Mouse (Mus musculus): Measurements from ENCODE around the gene Ggt1. TPM values are rescaled to one million over a fixed set of nuclear protein-coding genes. Genes with fewer than 3 reads are reported as not detected.
A peak's percentile ranks its signal among the peaks of the same experiment; 100 is the strongest.

Ggt1 gene
- polyA plus RNA-seq (2014; fragmentation: Nextera tagmentation; extraction: Ambion mirVana): 2.0 and 3.1 TPM in 2 replicates

GRCm38 (mm10) chr10:75561071-75561654 is at the start of gene Ggt1:
TSS of gene Ggt1 (plus strand) at chr10:75561604.
- peaks cover 24% of the 10 kb centered on the region for H3K27me3 ChIP-seq (ENCODE audit: control insufficient read depth, insufficient read depth, low read length)
- H3K9me3 ChIP-seq (ENCODE audit: control insufficient read depth, low read length): no peaks in the 10 kb centered on the region
- no peak for DNase-seq (ENCODE audit: low spot score)
- peak within 1 kb of the TSS; percentile 95 for H3K4me2 ChIP-seq (ENCODE audit: low read depth)
- H3K9ac ChIP-seq (ENCODE audit: low read length): peak within 1 kb of the TSS; percentile 81; the same call in 1 of the 2 replicates
- WGBS: 43% methylated on average over 10 of the region's 10 CpGs
- ATAC-seq (ENCODE audit: insufficient read depth, low FRiP score, low TSS enrichment): no peak
- peak within 1 kb of the TSS; percentile 63; the same call in 1 of the 2 replicates for H3K4me3 ChIP-seq (ENCODE audit: low read depth, low read length)
- no peaks in the 10 kb centered on the region for H3K36me3 ChIP-seq (ENCODE audit: control insufficient read depth, insufficient read depth, low read length)
- no peaks in the 10 kb centered on the region; the same call in 1 of the 2 replicates for H3K4me1 ChIP-seq (ENCODE audit: control insufficient read depth, insufficient read depth, low read length)
- no peak within 1 kb of the TSS for H3K27ac ChIP-seq (ENCODE audit: low read depth, low read length)

- 97% methylated on average over 7 of the region's 7 CpGs for WGBS
Observed at GRCm38 (mm10) chr10:75511897-75512296, 49.5 kb upstream of the Ggt1 start.

GRCm38 (mm10) chr10:75512796-75513195 is 48.6 kb upstream of the Ggt1 start:
- 91% methylated on average over 7 of the region's 7 CpGs for WGBS
- Histone ChIP-seq H3K4me2 (ENCODE audit: low read depth) (no peak overlapping the region), H3K36me3 (ENCODE audit: control insufficient read depth, insufficient read depth, low read length) (peaks cover 15% of the 10 kb centered on the region), H3K27me3 (ENCODE audit: control insufficient read depth, insufficient read depth, low read length) (no peaks in the 10 kb centered on the region), H3K4me1 (ENCODE audit: control insufficient read depth, insufficient read depth, low read length) (peaks cover 8% of the 10 kb centered on the region), H3K27ac (ENCODE audit: low read depth, low read length) (no peak overlapping the region), H3K9me3 (ENCODE audit: control insufficient read depth, low read length) (no peaks in the 10 kb centered on the region), H3K4me3 (ENCODE audit: low read depth, low read length) (no peak overlapping the region), H3K9ac (ENCODE audit: low read length) (no peak overlapping the region)
- no peak for ATAC-seq (ENCODE audit: insufficient read depth, low FRiP score, low TSS enrichment)
- no peak for DNase-seq (ENCODE audit: low spot score)

More at GRCm38 (mm10) chr10:75511897-75512296, 49.5 kb upstream of the Ggt1 start:
- Histone ChIP-seq H3K9ac (ENCODE audit: low read length) (no peak overlapping the region), H3K4me3 (ENCODE audit: low read depth, low read length) (no peak overlapping the region), H3K4me2 (ENCODE audit: low read depth) (no peak overlapping the region), H3K9me3 (ENCODE audit: control insufficient read depth, low read length) (no peaks in the 10 kb centered on the region), H3K27ac (ENCODE audit: low read depth, low read length) (no peak overlapping the region), H3K4me1 (ENCODE audit: control insufficient read depth, insufficient read depth, low read length) (peaks cover 8% of the 10 kb centered on the region), H3K36me3 (ENCODE audit: control insufficient read depth, insufficient read depth, low read length) (peaks cover 17% of the 10 kb centered on the region), H3K27me3 (ENCODE audit: control insufficient read depth, insufficient read depth, low read length) (no peaks in the 10 kb centered on the region)
- ATAC-seq (ENCODE audit: insufficient read depth, low FRiP score, low TSS enrichment): no peak
- DNase-seq (ENCODE audit: low spot score): no peak

- 91% methylated on average over 8 of the region's 8 CpGs for WGBS
- DNase-seq (ENCODE audit: low spot score) (no peak), ATAC-seq (ENCODE audit: insufficient read depth, low FRiP score, low TSS enrichment) (no peak)
Observed at GRCm38 (mm10) chr10:75513306-75514067, 47.9 kb upstream of the Ggt1 start.

GRCm38 (mm10) chr10:75514361-75514760 is 47.0 kb upstream of the Ggt1 start:
- Histone ChIP-seq H3K27ac (ENCODE audit: low read depth, low read length) (no peak overlapping the region), H3K36me3 (ENCODE audit: control insufficient read depth, insufficient read depth, low read length) (peaks cover 5% of the 10 kb centered on the region; the same call in 1 of the 2 replicates), H3K4me2 (ENCODE audit: low read depth) (no peak overlapping the region), H3K4me3 (ENCODE audit: low read depth, low read length) (no peak overlapping the region), H3K27me3 (ENCODE audit: control insufficient read depth, insufficient read depth, low read length) (no peaks in the 10 kb centered on the region), H3K9me3 (ENCODE audit: control insufficient read depth, low read length) (no peaks in the 10 kb centered on the region), H3K9ac (ENCODE audit: low read length) (no peak overlapping the region), H3K4me1 (ENCODE audit: control insufficient read depth, insufficient read depth, low read length) (peaks cover 18% of the 10 kb centered on the region)
- ATAC-seq (ENCODE audit: insufficient read depth, low FRiP score, low TSS enrichment) (no peak), DNase-seq (ENCODE audit: low spot score) (no peak)
- WGBS: 88% methylated on average over 7 of the region's 7 CpGs

More at GRCm38 (mm10) chr10:75513306-75514067, 47.9 kb upstream of the Ggt1 start:
- no peak overlapping the region for H3K27ac ChIP-seq (ENCODE audit: low read depth, low read length)
- H3K36me3 ChIP-seq (ENCODE audit: control insufficient read depth, insufficient read depth, low read length): peaks cover 12% of the 10 kb centered on the region
- H3K4me1 ChIP-seq (ENCODE audit: control insufficient read depth, insufficient read depth, low read length): peaks cover 10% of the 10 kb centered on the region
- no peak overlapping the region for H3K4me2 ChIP-seq (ENCODE audit: low read depth)
- no peaks in the 10 kb centered on the region for H3K9me3 ChIP-seq (ENCODE audit: control insufficient read depth, low read length)
- no peaks in the 10 kb centered on the region for H3K27me3 ChIP-seq (ENCODE audit: control insufficient read depth, insufficient read depth, low read length)
- no peak overlapping the region for H3K9ac ChIP-seq (ENCODE audit: low read length)
- no peak overlapping the region for H3K4me3 ChIP-seq (ENCODE audit: low read depth, low read length)

- Histone ChIP-seq H3K4me1 (ENCODE audit: control insufficient read depth, insufficient read depth, low read length) (peaks cover 18% of the 10 kb centered on the region), H3K27me3 (ENCODE audit: control insufficient read depth, insufficient read depth, low read length) (no peaks in the 10 kb centered on the region), H3K27ac (ENCODE audit: low read depth, low read length) (no peak overlapping the region), H3K36me3 (ENCODE audit: control insufficient read depth, insufficient read depth, low read length) (peaks cover 3% of the 10 kb centered on the region; the same call in 1 of the 2 replicates), H3K4me2 (ENCODE audit: low read depth) (peak overlapping the region; percentile 92; the same call in 1 of the 2 replicates), H3K9ac (ENCODE audit: low read length) (0 out of 2 replicates have a peak overlapping the region, but pooled peaks have one; percentile 60), H3K9me3 (ENCODE audit: control insufficient read depth, low read length) (no peaks in the 10 kb centered on the region), H3K4me3 (ENCODE audit: low read depth, low read length) (peak overlapping the region; percentile 89; the same call in 1 of the 2 replicates)
- ATAC-seq (ENCODE audit: insufficient read depth, low FRiP score, low TSS enrichment): no peak
- DNase-seq (ENCODE audit: low spot score): no peak
- 71% methylated on average over 4 of the region's 4 CpGs for WGBS
Observed at GRCm38 (mm10) chr10:75515216-75516037, 46.0 kb upstream of the Ggt1 start.

- peaks cover 6% of the 10 kb centered on the region for H3K36me3 ChIP-seq (ENCODE audit: control insufficient read depth, insufficient read depth, low read length)
- peaks cover 18% of the 10 kb centered on the region for H3K4me1 ChIP-seq (ENCODE audit: control insufficient read depth, insufficient read depth, low read length)
- H3K4me2 ChIP-seq (ENCODE audit: low read depth): peak overlapping the region; percentile 92
- 27% methylated on average over 8 of the region's 8 CpGs for WGBS
- H3K9ac ChIP-seq (ENCODE audit: low read length): peak overlapping the region; percentile 60
- H3K9me3 ChIP-seq (ENCODE audit: control insufficient read depth, low read length): no peaks in the 10 kb centered on the region
- H3K27me3 ChIP-seq (ENCODE audit: control insufficient read depth, insufficient read depth, low read length): no peaks in the 10 kb centered on the region
- H3K4me3 ChIP-seq (ENCODE audit: low read depth, low read length): peak overlapping the region; percentile 89
- H3K27ac ChIP-seq (ENCODE audit: low read depth, low read length): 0 out of 2 replicates have a peak overlapping the region, but pooled peaks have one; percentile 65
- ATAC-seq (ENCODE audit: insufficient read depth, low FRiP score, low TSS enrichment) (no peak), DNase-seq (ENCODE audit: low spot score) (no peak)
Observed at GRCm38 (mm10) chr10:75516038-75516723, 45.2 kb upstream of the Ggt1 start.

- DNase-seq (ENCODE audit: low spot score): no peak
- peak overlapping the region; percentile 89 for H3K4me3 ChIP-seq (ENCODE audit: low read depth, low read length)
- peak overlapping the region; percentile 92 for H3K4me2 ChIP-seq (ENCODE audit: low read depth)
- H3K4me1 ChIP-seq (ENCODE audit: control insufficient read depth, insufficient read depth, low read length): peaks cover 18% of the 10 kb centered on the region
- no peaks in the 10 kb centered on the region for H3K9me3 ChIP-seq (ENCODE audit: control insufficient read depth, low read length)
- WGBS: 1% methylated on average over 12 of the region's 12 CpGs
- H3K27ac ChIP-seq (ENCODE audit: low read depth, low read length): peak overlapping the region; percentile 65; the same call in 1 of the 2 replicates
- H3K9ac ChIP-seq (ENCODE audit: low read length): peak overlapping the region; percentile 60
- no peaks in the 10 kb centered on the region for H3K27me3 ChIP-seq (ENCODE audit: control insufficient read depth, insufficient read depth, low read length)
- ATAC-seq (ENCODE audit: insufficient read depth, low FRiP score, low TSS enrichment): no peak; the same call in 1 of the 2 replicates
- peaks cover 6% of the 10 kb centered on the region for H3K36me3 ChIP-seq (ENCODE audit: control insufficient read depth, insufficient read depth, low read length)
Observed at GRCm38 (mm10) chr10:75516724-75517072, 44.7 kb upstream of the Ggt1 start.

Data from neural tube, embryonic 11.5 days (tissue).